Mouse (Mus musculus) Patski (cell line): ENCODE measurements around the gene Trim15. TPM values are rescaled to one million over a fixed set of nuclear protein-coding genes. Genes with fewer than 3 reads are reported as not detected.
"Not testable (repeated sequence)": the region's sequence is repeated elsewhere in the genome, so short reads cannot be mapped to it uniquely, and the experiment has no call there.

Experiments used
- ATAC-seq: fragments of 100-300 bp; one replicate; pipeline ENCODE4 v1.8.0; 2021
- CTCF ChIA-PET: fragments of 350-600 bp; sonication (Branson Sonifier 250); formaldehyde crosslinking; loops from one replicate; lab custom pipeline; 2022; ENCODE audit warnings: inconsistent platforms; lab: Charles Lee
- POLR2A ChIA-PET: fragments of 350-600 bp; sonication (Branson Sonifier 250); formaldehyde crosslinking; loops from one replicate; lab custom pipeline; 2022; ENCODE audit warnings: antibody characterized with exemption, inconsistent platforms; lab: Charles Lee
- DNase-seq: peaks from one replicate; pipeline ENCODE4 v3.0.0-alpha.2; 2011; ENCODE audit warnings: low read depth, low spot score
- H3K27me3 ChIP-seq: fragments of 371-371 bp; one replicate; pipeline ENCODE4 v1.5.1; 2021
- CTCF ChIP-seq: fragments of 100-300 bp; IDR thresholded peaks from one replicate; pipeline ENCODE4 v1.5.1; 2021
- in situ Hi-C: fragments of 300-500 bp; cut with MboI; formaldehyde crosslinking; loops from 3 replicates; pipeline ENCODE4 v1.11.1; 2018; ENCODE audit warnings: low pct_unique_long_range_greater_than_20kb, mixed read lengths
- polyA plus RNA-seq: library from polyadenylated mRNA; unstranded; gene quantifications from one replicate; pipeline ENCODE4 v1.2.3, GENCODE M21; 2021

Trim15 gene
- polyA plus RNA-seq, 1 experiment from 2014 or later, result 0.31 TPM

GRCm38 (mm10) chr17:36832694-36833093 lies 34.3 kb downstream of the Trim15 start:
- no peak for TF ChIP-seq CTCF

GRCm38 (mm10) chr17:36830470-36830869 lies 36.5 kb downstream of the Trim15 start:
- DNase-seq (no peak), ATAC-seq (no peak)
- POLR2A ChIA-PET, result no interaction called here
- TF ChIP-seq CTCF, result no peak
- peaks cover 32% of the 10 kb centered on the region for H3K27me3 ChIP-seq
- CTCF ChIA-PET, result no interaction called here
- in situ Hi-C loops, result no loop called here

More at GRCm38 (mm10) chr17:36832694-36833093, 34.3 kb downstream of the Trim15 start:
- DNase-seq (no peak), ATAC-seq (no peak)
- in situ Hi-C loops, result no loop called here
- peaks cover 27% of the 10 kb centered on the region for H3K27me3 ChIP-seq
- ChIA-PET CTCF (interaction anchor here (2.5 kb wide), 1 partner anchor 9 kb away, joined by 12 read pairs; no protein-coding TSS in a partner anchor), POLR2A (no interaction called here)

- no peak for DNase-seq
- H3K27me3 ChIP-seq, result peaks cover 32% of the 10 kb centered on the region
- TF ChIP-seq CTCF, result no peak
- ChIA-PET CTCF (interaction anchor here (0.7 to 1.7 kb wide), 4 partner anchors 14 to 79 kb away, joined by 3 to 6 read pairs (median 4); partner anchors contain the start of gene Trim15), POLR2A (no interaction called here)
- in situ Hi-C loops, result no loop called here
- no peak for ATAC-seq
These were observed 38.5 kb downstream of the Trim15 start for GRCm38 (mm10) chr17:36828488-36828887.

- ChIA-PET CTCF (interaction anchor here (0.7 to 2.7 kb wide), 5 partner anchors 9 to 40 kb away, joined by 3 to 23 read pairs (median 3); partner anchors contain the start of gene Trim26), POLR2A (interaction anchor here (0.6 kb wide), 1 partner anchor 156 kb away, joined by 5 read pairs; no protein-coding TSS in a partner anchor)
- in situ Hi-C loops, DNase-seq: not testable (repeated sequence)
- TF ChIP-seq CTCF, result peak; percentile 64
- peak; percentile 82 for ATAC-seq
- peaks cover 23% of the 10 kb centered on the region for H3K27me3 ChIP-seq
These were observed 41.0 kb downstream of the Trim15 start for GRCm38 (mm10) chr17:36826002-36826401.

- ChIA-PET CTCF (interaction anchor here (0.7 to 2.7 kb wide), 5 partner anchors 9 to 40 kb away, joined by 3 to 23 read pairs (median 3); partner anchors contain the start of gene Trim26), POLR2A (no interaction called here)
- DNase-seq (no peak), ATAC-seq (peak; percentile 59)
- TF ChIP-seq CTCF, result no peak
- in situ Hi-C loops, result no loop called here
- H3K27me3 ChIP-seq, result peaks cover 20% of the 10 kb centered on the region
These were observed 41.5 kb downstream of the Trim15 start for GRCm38 (mm10) chr17:36825525-36825924.

GRCm38 (mm10) chr17:36824005-36824404 lies 43.0 kb downstream of the Trim15 start:
- POLR2A ChIA-PET, result no interaction called here
- in situ Hi-C loops, result no loop called here
- DNase-seq (no peak), ATAC-seq (peak; percentile 80)
- peak; percentile 69 for TF ChIP-seq CTCF
- CTCF ChIA-PET, result interaction anchor here (0.7 to 2.2 kb wide), 18 partner anchors 8 to 90 kb away, joined by 3 to 26 read pairs (median 3); partner anchors contain the start of gene Trim26
- H3K27me3 ChIP-seq, result peaks cover 13% of the 10 kb centered on the region

GRCm38 (mm10) chr17:36811871-36812270 lies 55.1 kb downstream of the Trim15 start, which contains the start of gene H2-M10.6:
Gene H2-M10.6, plus strand, starts transcription at chr17:36812171.
- no peak for TF ChIP-seq CTCF
- ChIA-PET POLR2A (no interaction called here), CTCF (interaction anchor here (1.5 to 1.6 kb wide), 2 partner anchors 26 to 236 kb away, joined by 3 to 6 read pairs; no protein-coding TSS in a partner anchor)
- DNase-seq (no peak), ATAC-seq (no peak)
- peaks cover under 1% of the 10 kb centered on the region for H3K27me3 ChIP-seq
- in situ Hi-C loops, result loop anchor here (10.0 kb wide), 2 partner anchors 77 to 347 kb away; partner anchors contain the start of gene H2-M10.4

Other genes with a start within 250 kb of the Trim15 start
- not detected for gene H2-M9, start 224.5 kb downstream of the Trim15 start, polyA plus RNA-seq
- gene H2-M1, start 195.0 kb downstream of the Trim15 start, polyA plus RNA-seq, result not detected
- gene H2-M10.5, start 94.3 kb downstream of the Trim15 start, polyA plus RNA-seq, result not detected
- not detected for gene H2-M10.6, start 55.0 kb downstream of the Trim15 start, polyA plus RNA-seq
- gene Trim26, start 30.1 kb downstream of the Trim15 start, polyA plus RNA-seq, result 38.9 TPM
- gene Trim10, start 2.4 kb upstream of the Trim15 start, polyA plus RNA-seq, result 0.04 TPM
- not detected for gene Trim40, start 22.9 kb upstream of the Trim15 start, polyA plus RNA-seq
- gene Trim31, start 30.9 kb upstream of the Trim15 start, polyA plus RNA-seq, result not detected
- 0.45 TPM for gene Rnf39, start 75.7 kb upstream of the Trim15 start, polyA plus RNA-seq
- gene Ppp1r11, start 84.5 kb upstream of the Trim15 start, polyA plus RNA-seq, result 56.1 TPM
- 42.1 TPM for gene Znrd1, start 91.3 kb upstream of the Trim15 start, polyA plus RNA-seq
- gene Znrd1as, start 91.4 kb upstream of the Trim15 start, polyA plus RNA-seq, result 10.3 TPM
- gene 2410137M14Rik, start 114.0 kb upstream of the Trim15 start, polyA plus RNA-seq, result not detected
- gene H2-M5, start 122.3 kb upstream of the Trim15 start, polyA plus RNA-seq, result 0.28 TPM
- 36.3 TPM for gene Zfp57, start 134.0 kb upstream of the Trim15 start, polyA plus RNA-seq
- gene Mog, start 156.2 kb upstream of the Trim15 start, polyA plus RNA-seq, result 0.10 TPM
- gene Gabbr1, start 178.8 kb upstream of the Trim15 start, polyA plus RNA-seq, result 44.4 TPM
- not detected for gene Olfr90, start 221.3 kb upstream of the Trim15 start, polyA plus RNA-seq
- gene Olfr91, start 231.1 kb upstream of the Trim15 start, polyA plus RNA-seq, result not detected